Mouse (Mus musculus): Measurements from ENCODE around the gene Msh4. TPM values are rescaled to one million over a fixed set of nuclear protein-coding genes. Genes with fewer than 3 reads are reported as not detected.

Gene Msh4
- total RNA-seq, 1 experiment: 1.4 TPM

- TF ChIP-seq CHD2 (IDR thresholded peaks at IDR 0.05; ENCODE audit: low read depth, low read length) (no peak), MAFK (IDR thresholded peaks at IDR 0.05; ENCODE audit: insufficient read depth, low read depth, low read length) (no peak), ZC3H11A (IDR thresholded peaks at IDR 0.05; ENCODE audit: borderline replicate concordance, low read depth, low read length) (no peak), HCFC1 (IDR thresholded peaks at IDR 0.05; ENCODE audit: borderline replicate concordance, insufficient read depth, low read length) (no peak), ZNF384 (IDR thresholded peaks at IDR 0.05; ENCODE audit: low read depth, low read length) (no peak)
- in situ Hi-C loops (cut with MboI; ENCODE audit: low sequenced_read_pairs in 2 of 2, unreplicated experiment in 2 of 2): no loop called here
- H3K4me1 ChIP-seq (ENCODE audit: control insufficient read depth in 2 of 2, insufficient read depth in 2 of 2, low read length in 2 of 2, poor library complexity in 1 of 2): no peaks in the 10 kb centered on the region
- H3K9ac ChIP-seq (ENCODE audit: insufficient read depth, low read depth, low read length, poor library complexity, severe bottlenecking): no peak overlapping the region
- DNase-seq (ENCODE audit: low read depth, low spot score): no peak
- H3K27ac ChIP-seq (ENCODE audit: insufficient read depth, low read depth, low read length, poor library complexity, severe bottlenecking): no peak overlapping the region
- H3K4me3 ChIP-seq (ENCODE audit: insufficient read depth in 1 of 2, low read depth in 1 of 2, low read length in 2 of 2, poor library complexity in 1 of 2, severe bottlenecking in 1 of 2): no peak overlapping the region
- H3K9me3 ChIP-seq (ENCODE audit: control insufficient read depth, insufficient read depth, low read depth, low read length): no peaks in the 10 kb centered on the region
- no peaks in the 10 kb centered on the region for H3K36me3 ChIP-seq (ENCODE audit: control insufficient read depth, insufficient read depth, low read length, poor library complexity, severe bottlenecking)
Measured at GRCm38 (mm10) chr3:153845500-153845899, 60.4 kb downstream of the Msh4 start.

- DNase-seq (ENCODE audit: low read depth, low spot score): no peak
- in situ Hi-C loops (cut with MboI; ENCODE audit: low sequenced_read_pairs in 2 of 2, unreplicated experiment in 2 of 2): no loop called here
- Histone ChIP-seq H3K27ac (ENCODE audit: insufficient read depth, low read depth, low read length, poor library complexity, severe bottlenecking) (no peak overlapping the region), H3K36me3 (ENCODE audit: control insufficient read depth, insufficient read depth, low read length, poor library complexity, severe bottlenecking) (no peaks in the 10 kb centered on the region), H3K4me1 (ENCODE audit: control insufficient read depth in 2 of 2, insufficient read depth in 2 of 2, low read length in 2 of 2, poor library complexity in 1 of 2) (no peaks in the 10 kb centered on the region), H3K4me3 (ENCODE audit: insufficient read depth in 1 of 2, low read depth in 1 of 2, low read length in 2 of 2, poor library complexity in 1 of 2, severe bottlenecking in 1 of 2) (no peak overlapping the region), H3K9me3 (ENCODE audit: control insufficient read depth, insufficient read depth, low read depth, low read length) (no peaks in the 10 kb centered on the region), H3K9ac (ENCODE audit: insufficient read depth, low read depth, low read length, poor library complexity, severe bottlenecking) (no peak overlapping the region)
- TF ChIP-seq ZC3H11A (IDR thresholded peaks at IDR 0.05; ENCODE audit: borderline replicate concordance, low read depth, low read length) (no peak), MAFK (IDR thresholded peaks at IDR 0.05; ENCODE audit: insufficient read depth, low read depth, low read length) (no peak), ZNF384 (IDR thresholded peaks at IDR 0.05; ENCODE audit: low read depth, low read length) (no peak), HCFC1 (IDR thresholded peaks at IDR 0.05; ENCODE audit: borderline replicate concordance, insufficient read depth, low read length) (no peak), CHD2 (IDR thresholded peaks at IDR 0.05; ENCODE audit: low read depth, low read length) (no peak)
Measured at GRCm38 (mm10) chr3:153844757-153845156, 61.2 kb downstream of the Msh4 start.

GRCm38 (mm10) chr3:153844030-153844429, 61.9 kb downstream of the Msh4 start, which contains the start of gene Asb17:
TSS of gene Asb17 (plus strand) at chr3:153844209.
- H3K4me1 ChIP-seq (ENCODE audit: control insufficient read depth in 2 of 2, insufficient read depth in 2 of 2, low read length in 2 of 2, poor library complexity in 1 of 2): no peaks in the 10 kb centered on the region
- in situ Hi-C loops (cut with MboI; ENCODE audit: low sequenced_read_pairs in 2 of 2, unreplicated experiment in 2 of 2): no loop called here
- no peak within 1 kb of the TSS for H3K27ac ChIP-seq (ENCODE audit: insufficient read depth, low read depth, low read length, poor library complexity, severe bottlenecking)
- no peaks in the 10 kb centered on the region for H3K36me3 ChIP-seq (ENCODE audit: control insufficient read depth, insufficient read depth, low read length, poor library complexity, severe bottlenecking)
- DNase-seq (ENCODE audit: low read depth, low spot score): no peak
- no peaks in the 10 kb centered on the region for H3K9me3 ChIP-seq (ENCODE audit: control insufficient read depth, insufficient read depth, low read depth, low read length)
- H3K4me3 ChIP-seq (ENCODE audit: insufficient read depth in 1 of 2, low read depth in 1 of 2, low read length in 2 of 2, poor library complexity in 1 of 2, severe bottlenecking in 1 of 2): no peak within 1 kb of the TSS
- TF ChIP-seq ZC3H11A (IDR thresholded peaks at IDR 0.05; ENCODE audit: borderline replicate concordance, low read depth, low read length) (no peak), CHD2 (IDR thresholded peaks at IDR 0.05; ENCODE audit: low read depth, low read length) (no peak), HCFC1 (IDR thresholded peaks at IDR 0.05; ENCODE audit: borderline replicate concordance, insufficient read depth, low read length) (no peak), MAFK (IDR thresholded peaks at IDR 0.05; ENCODE audit: insufficient read depth, low read depth, low read length) (no peak)
- no peak within 1 kb of the TSS for H3K9ac ChIP-seq (ENCODE audit: insufficient read depth, low read depth, low read length, poor library complexity, severe bottlenecking)

GRCm38 (mm10) chr3:153837593-153837992, 68.3 kb downstream of the Msh4 start:
- in situ Hi-C loops (cut with MboI; ENCODE audit: low sequenced_read_pairs in 2 of 2, unreplicated experiment in 2 of 2): no loop called here
- Histone ChIP-seq H3K36me3 (ENCODE audit: control insufficient read depth, insufficient read depth, low read length, poor library complexity, severe bottlenecking) (no peaks in the 10 kb centered on the region), H3K4me1 (ENCODE audit: control insufficient read depth in 2 of 2, insufficient read depth in 2 of 2, low read length in 2 of 2, poor library complexity in 1 of 2) (no peaks in the 10 kb centered on the region), H3K4me3 (ENCODE audit: insufficient read depth in 1 of 2, low read depth in 1 of 2, low read length in 2 of 2, poor library complexity in 1 of 2, severe bottlenecking in 1 of 2) (no peak overlapping the region), H3K9me3 (ENCODE audit: control insufficient read depth, insufficient read depth, low read depth, low read length) (no peaks in the 10 kb centered on the region), H3K9ac (ENCODE audit: insufficient read depth, low read depth, low read length, poor library complexity, severe bottlenecking) (no peak overlapping the region), H3K27ac (ENCODE audit: insufficient read depth, low read depth, low read length, poor library complexity, severe bottlenecking) (no peak overlapping the region)
- no peak for DNase-seq (ENCODE audit: low read depth, low spot score)
- TF ChIP-seq ZC3H11A (IDR thresholded peaks at IDR 0.05; ENCODE audit: borderline replicate concordance, low read depth, low read length) (no peak), ZNF384 (IDR thresholded peaks at IDR 0.05; ENCODE audit: low read depth, low read length) (no peak), CHD2 (IDR thresholded peaks at IDR 0.05; ENCODE audit: low read depth, low read length) (no peak), MAFK (IDR thresholded peaks at IDR 0.05; ENCODE audit: insufficient read depth, low read depth, low read length) (no peak), HCFC1 (IDR thresholded peaks at IDR 0.05; ENCODE audit: borderline replicate concordance, insufficient read depth, low read length) (no peak)

GRCm38 (mm10) chr3:153836316-153836715, 69.6 kb downstream of the Msh4 start:
- no peaks in the 10 kb centered on the region for H3K36me3 ChIP-seq (ENCODE audit: control insufficient read depth, insufficient read depth, low read length, poor library complexity, severe bottlenecking)
- no peak for DNase-seq (ENCODE audit: low read depth, low spot score)
- TF ChIP-seq ZC3H11A (IDR thresholded peaks at IDR 0.05; ENCODE audit: borderline replicate concordance, low read depth, low read length) (no peak), CHD2 (IDR thresholded peaks at IDR 0.05; ENCODE audit: low read depth, low read length) (no peak), ZNF384 (IDR thresholded peaks at IDR 0.05; ENCODE audit: low read depth, low read length) (no peak), HCFC1 (IDR thresholded peaks at IDR 0.05; ENCODE audit: borderline replicate concordance, insufficient read depth, low read length) (no peak), MAFK (IDR thresholded peaks at IDR 0.05; ENCODE audit: insufficient read depth, low read depth, low read length) (no peak)
- H3K27ac ChIP-seq (ENCODE audit: insufficient read depth, low read depth, low read length, poor library complexity, severe bottlenecking): no peak overlapping the region
- H3K4me3 ChIP-seq (ENCODE audit: insufficient read depth in 1 of 2, low read depth in 1 of 2, low read length in 2 of 2, poor library complexity in 1 of 2, severe bottlenecking in 1 of 2): no peak overlapping the region
- in situ Hi-C loops (cut with MboI; ENCODE audit: low sequenced_read_pairs in 2 of 2, unreplicated experiment in 2 of 2): no loop called here
- no peaks in the 10 kb centered on the region for H3K4me1 ChIP-seq (ENCODE audit: control insufficient read depth in 2 of 2, insufficient read depth in 2 of 2, low read length in 2 of 2, poor library complexity in 1 of 2)
- H3K9ac ChIP-seq (ENCODE audit: insufficient read depth, low read depth, low read length, poor library complexity, severe bottlenecking): no peak overlapping the region
- H3K9me3 ChIP-seq (ENCODE audit: control insufficient read depth, insufficient read depth, low read depth, low read length): no peaks in the 10 kb centered on the region

Measured in ES-E14 (cell line).